Mouse (Mus musculus): ENCODE measurements around the gene Cldn13.

GRCm38 (mm10) chr5:134913352-134913751 is 2.0 kb downstream of the Cldn13 start:
- TF ChIP-seq CTCF (IDR thresholded peaks at IDR 0.05; ENCODE audit: low read depth, low read length) (no peak), GATA1 (IDR thresholded peaks at IDR 0.05; ENCODE audit: borderline replicate concordance, low read length) (no peak), TAL1 (conservative IDR thresholded peaks at IDR 0.05; ENCODE audit: low read depth, low read length) (no peak), POLR2AphosphoS5 (IDR thresholded peaks at IDR 0.05; ENCODE audit: insufficient replicate concordance, low read depth, low read length) (no peak)

Measured in G1E (cell line).